Mouse (Mus musculus) embryo, embryonic 11 days (tissue): ENCODE data around the gene Grcc10.

Source experiments
- DNase-seq: peaks from one replicate; pipeline ENCODE4 v3.0.0-alpha.2; 2015

The Grcc10 gene

GRCm38 (mm10) chr6:124756652-124757350 is 15.6 kb upstream of the Grcc10 start:
- peak; percentile 88 for DNase-seq

GRCm38 (mm10) chr6:124755831-124756595 is 14.8 kb upstream of the Grcc10 start, which contains the start of the genes Gm45234 and Atn1:
Gene Gm45234, minus strand, starts transcription at chr6:124756021.
Gene Atn1, minus strand, starts transcription at chr6:124756524.
- peak; percentile 86 for DNase-seq

DNA sequence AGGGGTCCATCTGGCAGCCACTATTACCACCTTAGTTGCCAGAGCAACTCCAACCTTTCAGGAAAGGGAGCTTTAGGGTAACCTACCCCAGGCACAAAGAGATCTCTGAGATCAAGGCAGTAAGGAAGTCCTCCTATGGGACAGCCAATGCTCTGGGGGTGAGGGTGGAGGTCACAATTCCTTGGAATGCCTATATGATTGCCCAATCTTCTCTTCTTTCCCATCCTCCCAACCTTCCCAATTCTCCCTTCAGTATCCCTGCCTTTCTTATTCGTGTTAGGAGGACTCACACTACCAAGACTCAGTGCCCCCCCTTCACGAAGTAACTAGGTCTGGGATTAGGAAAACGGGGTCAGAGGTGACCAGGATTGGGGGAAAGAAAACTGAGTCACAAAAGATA is 14.1 kb upstream of the Grcc10 start:
- no peak for DNase-seq

DNA sequence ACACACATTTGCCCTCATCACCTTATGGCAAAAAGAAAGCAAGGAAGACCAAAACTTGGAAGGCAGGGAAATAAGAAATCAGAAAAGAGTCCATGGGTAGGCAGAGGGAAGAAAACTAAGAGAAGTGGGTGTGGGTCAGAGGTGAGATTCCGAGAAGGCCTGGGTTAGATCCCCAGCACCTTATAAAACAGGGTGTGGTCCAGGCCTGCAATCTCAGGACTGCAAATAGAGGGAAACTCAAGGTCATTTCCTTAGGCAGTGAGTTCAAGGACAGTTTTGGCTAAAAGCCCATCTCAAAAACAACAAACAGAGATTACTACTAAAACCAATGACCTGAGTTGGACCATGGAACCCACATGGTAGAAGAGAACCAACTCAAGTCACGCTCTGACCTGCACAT is 12.7 kb upstream of the Grcc10 start:
- DNase-seq, result no peak

DNA sequence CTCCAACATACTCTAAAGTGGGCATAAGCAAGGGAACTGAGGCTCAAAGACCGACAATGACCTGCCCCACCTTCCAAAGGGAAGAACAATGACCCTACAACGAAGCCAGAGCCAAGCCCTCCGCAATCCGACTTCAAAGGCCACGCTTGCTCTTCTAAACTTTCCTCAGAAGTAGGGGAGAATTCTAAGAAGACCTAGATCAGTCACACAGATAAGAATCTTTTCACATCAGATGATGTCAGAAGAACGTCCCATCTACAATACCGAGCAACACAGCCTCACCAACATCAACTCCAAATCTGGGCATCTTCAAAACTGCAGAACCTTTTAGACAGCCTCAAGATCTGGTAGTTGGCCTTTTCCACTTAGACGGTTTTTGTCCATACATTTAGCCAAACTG is 9.2 kb upstream of the Grcc10 start:
- no peak for DNase-seq

DNA sequence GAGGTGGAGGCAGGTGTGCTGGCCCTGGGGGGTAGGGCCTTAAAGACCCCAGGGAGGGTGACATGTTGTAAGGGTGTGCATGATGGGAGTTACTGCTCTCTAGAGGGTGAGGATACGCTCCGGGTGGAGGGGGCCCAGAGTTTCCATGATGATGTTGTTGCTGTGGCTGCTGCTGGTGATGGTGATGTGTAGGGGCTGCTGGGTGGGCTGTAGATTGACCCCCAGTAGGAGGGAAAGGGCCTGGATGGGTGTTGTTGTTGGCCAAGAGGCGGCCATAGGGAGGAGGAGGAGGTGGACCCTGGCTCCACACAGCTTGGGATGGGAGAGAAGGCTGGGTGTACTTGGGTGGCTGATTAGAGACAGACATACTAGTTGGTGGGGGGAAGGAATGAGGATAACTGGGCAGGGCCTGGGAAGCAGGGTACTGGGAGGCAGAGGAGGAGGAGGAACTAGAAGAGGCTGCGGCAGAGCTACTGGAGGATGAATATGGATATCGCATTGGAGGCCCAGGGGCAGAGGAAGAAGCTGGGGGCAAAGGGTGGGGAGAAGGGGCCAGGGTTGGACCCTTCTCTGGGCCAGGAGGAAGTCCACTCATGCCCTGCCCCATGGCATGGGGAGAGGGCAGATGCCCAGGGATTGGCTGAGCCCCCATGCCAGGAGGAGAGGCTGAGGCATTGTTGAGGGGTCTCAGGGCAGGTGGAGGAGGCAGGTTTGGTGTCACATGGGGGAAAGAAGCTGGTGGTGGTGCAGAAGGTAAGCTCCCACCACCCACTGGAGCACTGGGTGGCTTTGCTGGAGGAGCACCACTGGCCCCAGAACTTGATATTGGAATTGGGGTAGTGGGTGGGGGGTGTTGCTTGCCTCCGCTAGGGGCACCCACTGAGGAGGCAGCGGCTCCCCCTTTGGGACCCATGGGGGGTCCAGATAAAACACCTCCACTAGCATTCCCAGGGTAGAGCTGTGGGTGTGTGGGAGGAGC is 5.8 kb upstream of the Grcc10 start:
- no peak for DNase-seq

- no peak for DNase-seq
Observed at GRCm38 (mm10) chr6:124746296-124746605, 5.1 kb upstream of the Grcc10 start.

- DNase-seq, result peak; percentile 99
Observed at GRCm38 (mm10) chr6:124745490-124746295, 4.5 kb upstream of the Grcc10 start.

- DNase-seq, result no peak
Observed at GRCm38 (mm10) chr6:124744755-124745321, 3.7 kb upstream of the Grcc10 start.

DNA sequence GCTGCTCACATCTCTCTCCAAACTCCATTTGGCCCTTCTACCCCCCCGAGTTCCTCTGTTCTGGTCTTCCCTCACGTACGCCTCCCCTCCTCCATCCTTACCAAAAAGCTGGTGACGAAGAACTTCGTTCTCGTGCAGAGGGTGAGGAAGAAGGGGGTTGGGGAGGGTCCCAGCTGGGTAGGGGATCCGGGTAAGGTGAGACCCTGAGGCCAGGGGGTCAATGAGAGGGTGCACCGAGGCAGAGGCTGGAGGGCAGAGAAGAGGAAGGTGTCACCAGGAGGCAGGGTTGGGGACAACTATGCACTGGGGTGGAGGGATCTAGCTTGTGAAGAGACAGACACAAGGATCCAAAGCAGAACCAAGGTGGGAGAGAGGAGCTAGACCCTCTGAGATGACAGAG is 2.5 kb upstream of the Grcc10 start:
- DNase-seq, result no peak

DNA sequence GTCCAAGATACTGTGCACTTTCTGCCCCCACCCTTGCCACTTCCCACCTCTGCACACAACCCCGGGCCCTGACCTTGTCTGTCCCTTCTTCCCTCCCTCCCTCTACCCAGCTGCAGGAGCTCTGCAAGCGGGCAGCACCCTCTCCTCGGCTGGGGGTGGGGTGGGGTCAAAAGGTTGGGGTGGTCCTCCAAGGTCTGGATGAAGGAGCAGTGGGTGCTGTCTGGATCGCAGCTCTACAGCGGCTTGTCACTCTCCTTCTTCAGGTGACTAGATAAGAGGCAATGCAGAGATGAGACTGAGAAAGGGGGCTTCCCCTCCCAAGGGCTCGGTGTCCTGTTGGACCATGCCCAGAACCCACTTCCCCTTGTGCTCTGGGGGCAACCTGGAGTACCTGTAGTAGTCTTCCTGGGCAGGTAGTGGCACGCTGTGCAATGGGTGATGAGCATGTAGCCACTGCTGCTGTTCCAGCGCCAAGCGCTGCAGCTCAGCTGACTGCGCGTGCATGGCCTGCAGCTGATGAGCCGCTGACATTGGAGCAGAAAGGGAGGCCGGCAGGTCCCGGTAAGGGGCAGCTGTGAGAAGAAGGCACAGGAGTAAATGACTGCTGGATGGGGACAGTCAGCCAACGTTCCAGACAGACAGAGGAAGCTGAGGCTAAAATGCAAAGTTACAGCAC is 1.8 kb upstream of the Grcc10 start:
- no peak for DNase-seq

DNA sequence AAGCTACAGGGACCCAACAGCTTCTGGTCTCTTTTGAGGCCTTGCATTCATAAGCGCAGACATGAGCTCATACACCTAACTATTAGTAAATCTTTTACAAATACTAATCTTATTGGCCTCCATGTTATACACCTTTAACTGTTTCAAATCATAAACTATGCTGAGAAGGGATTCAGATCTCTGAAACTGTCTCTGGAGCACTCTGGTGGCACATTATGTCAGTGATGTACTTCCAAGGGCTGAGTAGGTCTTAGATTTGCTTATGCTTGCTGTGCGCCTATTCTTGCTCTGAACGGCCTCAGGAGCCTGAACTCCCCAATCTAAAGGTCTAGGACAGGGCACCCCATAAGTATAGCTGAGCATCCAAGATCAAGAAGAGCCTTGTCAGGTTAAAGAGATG is 668 bp upstream of the Grcc10 start:
- no peak for DNase-seq

DNA sequence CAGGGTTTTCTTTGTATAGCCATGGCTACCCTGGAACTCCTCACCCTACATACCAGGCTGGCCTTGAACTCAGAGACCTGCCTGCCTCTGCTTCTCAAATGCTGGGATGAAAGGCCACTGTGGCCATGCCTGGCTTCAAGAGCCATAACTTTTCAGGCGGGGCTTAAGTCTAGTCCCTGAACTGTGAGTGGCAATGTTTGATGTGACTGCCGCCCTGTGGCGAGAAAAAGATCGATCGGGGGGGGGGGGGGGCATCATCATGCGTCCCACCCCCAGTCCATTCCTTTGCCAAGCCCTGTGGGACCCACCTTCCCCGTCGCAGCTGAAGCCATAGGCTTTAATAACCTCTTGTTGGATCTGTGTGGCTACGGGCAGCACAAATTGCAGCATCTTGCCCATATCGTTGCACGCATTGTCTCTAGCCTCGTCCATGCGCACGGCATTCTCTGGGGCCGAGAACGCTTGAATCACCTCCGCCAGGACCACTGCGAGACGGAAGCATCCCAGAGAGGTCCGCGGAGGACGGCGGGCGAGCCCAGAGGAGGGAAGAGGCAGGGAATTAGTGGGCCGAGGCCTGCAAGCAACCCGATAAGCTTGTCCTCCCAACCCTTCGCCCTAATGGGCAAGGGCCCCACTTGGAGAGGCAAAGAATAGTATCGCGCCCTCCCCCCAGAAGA is 825 bp downstream of the Grcc10 start:
- peak; percentile 81 for DNase-seq

DNA sequence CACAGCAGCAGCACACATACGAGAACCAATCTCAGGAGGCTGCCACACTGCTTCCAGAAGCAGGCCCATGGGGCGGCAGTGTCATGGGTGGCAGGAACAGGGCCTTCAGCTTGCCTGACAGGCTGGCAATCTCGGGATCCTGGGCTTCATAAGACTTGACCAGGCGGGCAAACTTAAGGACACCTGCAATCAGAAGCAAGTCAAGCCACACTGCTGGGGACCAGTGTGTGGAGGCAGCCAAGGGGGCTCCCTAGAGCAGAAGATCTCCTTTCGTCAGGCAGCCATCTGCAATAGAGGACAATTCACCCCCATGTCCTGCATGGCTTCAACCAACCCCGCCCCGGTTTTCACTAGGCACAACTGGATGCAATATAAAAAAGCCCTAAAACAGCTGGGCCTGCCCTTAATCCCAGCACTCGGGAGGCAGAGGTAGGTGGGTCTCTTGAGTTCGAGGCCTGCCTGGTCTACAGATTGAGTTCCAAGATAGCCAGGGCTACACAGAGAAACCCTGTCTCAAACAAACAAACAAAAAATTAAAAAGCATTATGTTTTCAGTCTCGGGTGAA is 1.9 kb downstream of the Grcc10 start:
- no peak for DNase-seq

GRCm38 (mm10) chr6:124738511-124739023 is 2.6 kb downstream of the Grcc10 start, which contains the start of gene Ptpn6:
Gene Ptpn6, minus strand, starts transcription at chr6:124738714.
- DNase-seq, result peak; percentile 65

- DNase-seq, result no peak
Observed at GRCm38 (mm10) chr6:124737040-124737439, 4.1 kb downstream of the Grcc10 start.

- no peak for DNase-seq
Observed at GRCm38 (mm10) chr6:124734417-124734816, 6.8 kb downstream of the Grcc10 start.

GRCm38 (mm10) chr6:124732476-124733370 is 8.5 kb downstream of the Grcc10 start:
- DNase-seq, result peak; percentile 37

DNA sequence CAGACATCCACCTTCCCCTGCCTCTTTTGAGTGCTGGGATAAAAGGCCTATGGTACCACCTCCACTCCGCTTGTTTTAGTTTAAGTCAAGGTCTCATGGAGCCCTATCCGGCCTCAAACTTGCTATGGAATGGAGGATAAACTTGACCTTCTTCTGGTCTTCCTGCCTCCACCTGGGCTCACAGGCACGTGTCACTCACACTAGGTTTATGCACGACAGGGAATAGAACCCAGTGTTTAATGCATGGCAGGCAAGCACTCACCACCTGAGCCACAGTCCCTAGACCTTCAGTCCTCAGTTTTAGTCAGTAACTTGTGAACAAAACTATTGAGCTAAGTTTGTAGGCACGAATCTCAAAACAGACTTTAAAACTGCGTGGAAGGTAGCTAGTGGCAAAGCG is 10.1 kb downstream of the Grcc10 start:
- DNase-seq, result no peak
